Mouse (Mus musculus): ENCODE results near the gene Gm13078.

The Gm13078 gene

DNA sequence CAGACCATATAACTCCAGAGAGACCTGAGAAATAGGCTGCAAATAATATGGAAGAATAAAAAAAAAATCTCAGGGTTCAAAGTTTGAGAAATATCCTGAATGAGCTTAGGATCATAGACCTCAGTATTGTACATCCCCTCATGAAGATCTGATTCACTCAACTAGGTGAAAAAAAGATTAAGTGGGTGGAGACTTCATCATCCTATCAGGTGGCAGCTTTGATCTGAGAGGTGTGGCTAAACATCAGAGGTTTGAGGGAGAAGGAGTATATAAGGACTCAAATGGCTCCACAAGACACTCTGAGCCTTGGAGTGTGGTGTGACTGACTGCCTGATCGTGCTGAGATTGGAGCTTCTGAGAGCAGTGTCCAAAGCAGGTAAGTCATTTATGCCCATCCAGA lies at the start of gene Gm13078:
Gm13078 (plus strand) TSS at position 301 of the 400 bp plus-strand sequence.
- no peak for DNase-seq (ENCODE audit: extremely low read depth, low read depth)

DNA sequence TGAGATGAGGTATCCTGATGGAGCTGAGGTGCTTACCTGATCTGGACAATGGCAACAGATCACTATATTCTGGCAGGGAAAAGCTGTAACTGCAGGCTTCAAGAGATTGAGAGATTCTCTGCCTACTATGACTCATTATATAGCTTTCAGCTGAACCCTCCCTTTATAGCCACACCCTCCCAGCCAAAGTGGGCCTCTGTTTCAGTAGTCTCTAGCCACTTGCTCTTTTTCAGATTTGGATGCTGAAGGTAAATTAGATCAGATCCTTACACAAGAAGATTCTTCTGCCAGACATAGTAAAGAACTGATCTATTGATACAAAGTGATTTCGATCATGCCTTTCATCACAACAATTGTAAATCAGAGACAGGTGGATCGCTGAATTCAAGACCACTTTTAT lies 16.6 kb upstream of the Gm13078 start, which contains the start of gene Gm13089:
Gm13089 (minus strand) TSS at position 101 of the 400 bp plus-strand sequence.
- no peak for DNase-seq (ENCODE audit: extremely low read depth, low read depth)

Measured in MEL-GATA-1-ER (cell line).